Mouse (Mus musculus): ENCODE measurements around the gene Sult6b1. TPM values are rescaled to one million over a fixed set of nuclear protein-coding genes. Genes with fewer than 3 reads are reported as not detected.
A peak's percentile ranks its signal among the peaks of the same experiment; 100 is the strongest.

Sult6b1 gene
- polyA plus RNA-seq, 1 experiment = not detected

DNA sequence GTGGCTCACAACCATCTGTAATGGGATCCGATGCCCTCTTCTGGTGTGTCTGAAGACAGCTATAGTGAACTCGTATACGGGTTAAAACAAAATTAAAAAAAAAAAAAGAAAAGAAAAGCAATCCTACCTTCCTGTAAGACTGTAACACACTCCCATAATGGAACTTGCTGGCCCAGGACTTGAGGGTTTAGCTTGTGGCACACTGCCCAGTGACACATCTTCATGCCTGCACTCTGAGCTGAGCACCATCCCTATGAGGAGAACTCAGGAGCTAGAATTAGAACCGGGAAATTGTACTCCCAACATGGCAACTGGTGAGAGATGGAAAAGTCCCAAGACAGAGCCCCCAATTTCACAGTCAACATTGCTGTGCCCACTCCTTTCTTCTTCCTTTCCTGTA, 23.5 kb downstream of the Sult6b1 start:
- no peak for DNase-seq (ENCODE audit: low read depth)
- TF ChIP-seq CTCF (IDR thresholded peaks at IDR 0.05; ENCODE audit: borderline replicate concordance, extremely low read depth, insufficient read depth, insufficient read length) (no peak), POLR2A (IDR thresholded peaks at IDR 0.05; ENCODE audit: borderline replicate concordance, extremely low read depth, insufficient read depth, insufficient read length, poor library complexity, severe bottlenecking) (no peak)

DNA sequence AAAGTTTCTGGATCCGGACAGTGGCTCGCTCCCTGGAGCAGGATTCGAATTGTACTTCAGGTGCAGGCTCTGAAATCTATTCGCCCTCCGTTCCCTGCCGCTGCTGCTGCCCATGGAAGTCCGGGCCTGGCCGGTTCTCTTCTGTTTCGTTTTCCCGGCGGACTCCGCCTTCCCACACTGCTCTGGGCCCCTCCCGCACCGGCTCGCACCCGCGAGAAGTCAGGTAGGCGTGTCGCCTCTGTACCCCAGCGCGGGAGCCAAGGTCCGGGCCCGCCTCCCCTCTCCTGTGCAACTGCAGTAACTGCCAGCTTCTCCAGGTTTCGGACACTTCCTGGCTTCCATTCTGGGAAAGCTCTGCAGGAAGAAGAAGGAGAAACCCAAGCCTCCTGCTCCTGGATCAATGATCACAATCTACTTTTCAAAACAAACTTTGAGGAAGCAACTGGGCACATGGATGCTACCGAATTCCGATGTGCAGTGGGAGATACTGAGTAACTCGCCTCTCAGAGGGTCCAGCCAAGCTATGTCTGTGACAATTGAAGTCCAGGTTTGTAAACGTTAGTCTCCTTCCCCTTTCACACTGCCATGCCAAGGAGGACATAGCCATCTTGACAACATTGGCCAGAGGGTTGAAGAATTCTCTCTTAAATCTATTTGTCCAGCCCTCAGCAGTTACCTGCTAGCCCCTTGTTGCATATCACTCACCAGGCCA, 24.2 kb downstream of the Sult6b1 start, which contains the start of gene Eif2ak2:
Gene Eif2ak2 (minus strand): TSS at position 173 of the 712 bp plus-strand sequence.
- DNase-seq (ENCODE audit: low read depth) = peak; percentile 78

DNA sequence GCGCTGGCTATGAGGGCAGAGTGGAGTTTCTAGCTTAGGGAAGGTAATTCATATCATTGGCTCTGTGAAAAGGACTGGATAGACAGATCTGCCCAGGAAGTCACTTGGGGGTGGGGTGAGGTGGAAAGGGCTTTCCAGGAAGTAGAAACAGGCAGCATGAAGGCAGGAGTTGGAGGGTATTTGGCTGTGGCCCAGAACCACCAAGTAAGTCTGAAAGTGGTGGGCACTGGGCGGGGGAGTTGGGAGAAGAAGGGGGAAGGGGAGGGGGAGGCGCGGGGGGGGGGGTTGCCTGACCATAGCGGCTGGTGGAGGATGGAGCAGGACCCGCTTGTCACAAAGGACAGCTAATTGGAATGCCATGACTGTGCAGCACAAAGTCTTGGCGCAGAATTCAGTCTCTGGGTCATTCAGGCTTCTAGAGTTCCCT, 24.9 kb downstream of the Sult6b1 start:
- TF ChIP-seq POLR2A (IDR thresholded peaks at IDR 0.05; ENCODE audit: borderline replicate concordance, extremely low read depth, insufficient read depth, insufficient read length, poor library complexity, severe bottlenecking) (no peak), CTCF (IDR thresholded peaks at IDR 0.05; ENCODE audit: borderline replicate concordance, extremely low read depth, insufficient read depth, insufficient read length) (no peak)
- peak; percentile 62 for DNase-seq (ENCODE audit: low read depth)

More for the DNA sequence above, 24.2 kb downstream of the Sult6b1 start, which contains the start of gene Eif2ak2:
- TF ChIP-seq CTCF (IDR thresholded peaks at IDR 0.05; ENCODE audit: borderline replicate concordance, extremely low read depth, insufficient read depth, insufficient read length) (no peak), POLR2A (IDR thresholded peaks at IDR 0.05; ENCODE audit: borderline replicate concordance, extremely low read depth, insufficient read depth, insufficient read length, poor library complexity, severe bottlenecking) (no peak)

DNA sequence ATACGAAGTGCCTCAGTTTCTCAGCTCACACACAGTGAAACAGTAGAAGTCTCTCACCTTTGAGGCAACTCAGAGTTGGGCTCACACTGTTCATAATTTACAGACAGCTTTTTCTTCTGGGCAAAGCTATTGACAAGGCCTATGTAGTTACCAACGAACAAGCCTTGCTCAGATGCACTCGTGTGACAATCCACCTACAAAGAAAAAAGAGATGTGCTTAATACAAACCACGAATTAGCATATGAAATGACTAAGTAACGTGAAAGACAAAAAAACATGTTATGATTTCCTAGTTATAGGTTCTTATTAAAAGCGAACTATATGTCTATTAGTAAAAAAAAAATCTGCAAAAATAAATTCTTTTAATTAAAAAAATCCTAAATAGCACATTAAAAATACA, 32.9 kb downstream of the Sult6b1 start:
- TF ChIP-seq CTCF (IDR thresholded peaks at IDR 0.05; ENCODE audit: borderline replicate concordance, extremely low read depth, insufficient read depth, insufficient read length) (no peak), POLR2A (IDR thresholded peaks at IDR 0.05; ENCODE audit: borderline replicate concordance, extremely low read depth, insufficient read depth, insufficient read length, poor library complexity, severe bottlenecking) (no peak)
- no peak for DNase-seq (ENCODE audit: low read depth)

DNA sequence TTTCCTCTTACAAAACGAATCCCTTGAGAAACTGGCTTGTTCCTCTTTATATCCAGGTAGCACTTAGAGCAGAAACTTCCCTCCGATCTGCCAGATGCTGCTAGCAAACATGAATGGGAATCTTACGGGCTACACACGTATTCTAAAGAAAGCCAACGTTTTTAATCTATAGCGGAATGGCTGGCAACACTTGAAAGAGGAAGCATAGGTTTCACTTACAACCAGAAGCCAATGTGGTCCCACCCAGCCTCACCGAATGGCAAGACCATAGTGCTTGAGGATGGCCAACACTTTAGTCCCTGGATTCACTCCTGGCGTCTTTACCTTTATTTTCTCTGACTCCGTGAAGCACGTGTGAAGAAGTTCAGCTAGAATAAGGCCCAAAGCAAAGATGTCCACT, 50.5 kb downstream of the Sult6b1 start:
- no peak for TF ChIP-seq POLR2A (IDR thresholded peaks at IDR 0.05; ENCODE audit: borderline replicate concordance, extremely low read depth, insufficient read depth, insufficient read length, poor library complexity, severe bottlenecking)
- no peak for DNase-seq (ENCODE audit: low read depth)

DNA sequence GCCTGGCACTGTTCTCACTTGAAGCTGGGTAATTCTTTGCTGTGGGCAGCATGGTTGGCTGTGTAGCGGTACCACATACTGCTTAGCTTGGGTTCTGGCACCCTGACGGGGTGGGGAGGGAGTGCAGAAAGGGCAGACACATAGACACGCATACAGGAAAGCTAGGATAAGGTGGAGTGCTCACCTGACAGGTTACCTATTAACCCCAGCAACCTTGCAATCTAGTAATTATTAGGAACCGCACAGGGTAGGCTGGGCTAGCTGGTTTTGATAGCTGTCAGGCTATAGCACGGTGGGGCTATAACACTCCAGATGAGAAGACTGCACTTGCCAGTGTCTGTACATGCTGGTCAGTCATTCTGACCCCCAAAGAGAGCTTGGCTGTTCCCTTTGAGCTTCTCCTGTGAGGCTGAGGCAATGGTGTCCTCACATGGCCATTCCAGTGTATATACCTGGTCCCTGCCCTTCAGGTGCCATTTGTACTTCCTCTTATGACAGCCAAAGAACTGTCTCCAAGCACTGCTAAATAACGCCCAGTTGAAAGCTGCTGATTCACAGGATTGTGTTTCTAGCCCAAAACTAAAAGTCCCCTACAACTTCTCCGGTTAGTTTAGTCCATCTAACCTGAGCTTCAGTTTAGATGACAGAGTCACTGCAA, 64.4 kb downstream of the Sult6b1 start:
- no peak for DNase-seq (ENCODE audit: low read depth)
- TF ChIP-seq CTCF (IDR thresholded peaks at IDR 0.05; ENCODE audit: borderline replicate concordance, extremely low read depth, insufficient read depth, insufficient read length) (no peak), POLR2A (IDR thresholded peaks at IDR 0.05; ENCODE audit: borderline replicate concordance, extremely low read depth, insufficient read depth, insufficient read length, poor library complexity, severe bottlenecking) (no peak)

DNA sequence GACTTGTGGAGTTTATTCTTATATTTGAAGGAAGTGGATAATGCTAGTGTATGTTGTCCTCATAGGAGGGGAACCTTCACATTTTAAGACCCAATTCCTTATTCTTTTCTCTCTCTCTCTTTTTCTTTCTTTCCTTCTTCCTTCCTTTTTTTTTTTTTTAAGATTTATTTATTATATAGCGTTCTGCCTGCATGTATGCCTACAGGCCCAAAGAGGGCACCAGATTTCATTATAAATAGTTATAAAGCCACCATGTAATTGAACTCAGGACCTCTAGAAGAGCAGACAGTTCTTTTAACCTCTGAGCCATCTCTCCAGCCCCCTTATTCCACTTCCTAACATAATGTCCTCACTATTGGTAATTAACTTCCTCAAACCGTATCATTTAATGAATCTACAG, 70.7 kb downstream of the Sult6b1 start:
- peak; percentile 25 for DNase-seq (ENCODE audit: low read depth)
- no peak for TF ChIP-seq POLR2A (IDR thresholded peaks at IDR 0.05; ENCODE audit: borderline replicate concordance, extremely low read depth, insufficient read depth, insufficient read length, poor library complexity, severe bottlenecking)
- TF ChIP-seq CTCF (IDR thresholded peaks at IDR 0.05; ENCODE audit: borderline replicate concordance, extremely low read depth, insufficient read depth, insufficient read length) = no peak

DNA sequence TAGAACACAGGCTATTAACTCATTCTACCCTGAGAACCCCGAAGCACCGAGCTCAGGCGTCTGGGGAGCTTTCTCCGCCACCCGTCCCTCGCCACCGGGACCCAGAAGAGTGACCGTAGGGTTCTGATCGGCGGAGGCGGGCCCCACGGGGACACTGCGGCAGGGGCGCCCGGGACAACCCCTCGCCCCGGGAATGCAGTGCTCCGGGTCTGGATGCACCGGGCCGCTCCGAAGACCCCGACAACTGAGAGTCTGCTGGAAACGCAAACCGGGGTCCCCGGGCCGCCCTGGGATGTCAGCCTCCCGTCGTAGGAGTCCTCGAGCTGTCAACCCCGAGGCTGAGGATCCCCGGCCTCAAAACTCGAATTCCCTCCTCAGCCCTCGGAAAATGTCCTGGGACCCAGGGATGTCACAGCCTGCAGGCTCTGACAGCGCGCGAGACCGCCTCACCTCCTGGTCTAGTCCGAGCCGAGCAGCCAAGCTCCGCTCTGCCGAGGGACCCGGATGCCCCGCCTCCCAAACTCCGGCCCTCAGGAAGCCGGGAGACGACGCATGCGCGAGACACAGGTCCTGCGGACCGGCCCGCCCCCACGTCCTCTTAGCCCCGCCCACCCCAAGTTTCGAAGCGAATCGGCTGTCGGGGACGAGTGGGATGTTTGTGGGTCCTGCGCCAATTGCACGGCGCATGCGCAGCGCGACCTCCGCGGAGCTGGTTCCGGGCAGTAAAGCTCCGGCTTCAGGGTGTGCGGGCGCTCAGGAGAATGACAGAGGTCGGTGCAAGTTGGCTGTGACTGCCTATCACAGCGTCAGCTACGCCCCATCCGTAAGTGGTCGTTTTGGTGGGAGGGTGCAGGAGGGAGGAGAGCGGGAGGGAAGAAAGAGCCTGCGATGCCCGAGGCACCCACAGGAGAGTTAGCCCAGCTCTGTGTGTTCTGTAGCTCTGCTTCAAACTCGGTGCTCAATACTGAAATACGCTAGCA, 71.6 kb downstream of the Sult6b1 start, which contains the start of the genes Heatr5b and Gpatch11:
Gene Heatr5b (minus strand): TSS at position 509 of the 980 bp plus-strand sequence.
Gene Gpatch11 (plus strand): TSS at position 712 of the 980 bp plus-strand sequence.
- no peak for TF ChIP-seq CTCF (IDR thresholded peaks at IDR 0.05; ENCODE audit: borderline replicate concordance, extremely low read depth, insufficient read depth, insufficient read length)
- peak; percentile 74; the same call in 1 of the 2 replicates for TF ChIP-seq POLR2A (IDR thresholded peaks at IDR 0.05; ENCODE audit: borderline replicate concordance, extremely low read depth, insufficient read depth, insufficient read length, poor library complexity, severe bottlenecking)
- DNase-seq (ENCODE audit: low read depth) = peak; percentile 100

Other genes with a start within 250 kb of the Sult6b1 start
- 9.4 and 12.5 TPM in 2 replicates for gene Strn, start 169.8 kb downstream of the Sult6b1 start, polyA plus RNA-seq (2012; rRNA removed)
- 32.6 and 41.0 TPM in 2 replicates for gene Heatr5b, start 71.6 kb downstream of the Sult6b1 start, polyA plus RNA-seq (2012; rRNA removed)
- 23.3 and 24.0 TPM in 2 replicates for gene Gpatch11, start 71.4 kb downstream of the Sult6b1 start, polyA plus RNA-seq (2012; rRNA removed)
- 1.2 and 2.3 TPM in 2 replicates for gene Eif2ak2, start 24.4 kb downstream of the Sult6b1 start, polyA plus RNA-seq (2012; rRNA removed)
- 31.9 and 40.6 TPM in 2 replicates for gene Cebpzos, start 9.5 kb upstream of the Sult6b1 start, polyA plus RNA-seq (2012; rRNA removed)
- 18.3 and 23.3 TPM in 2 replicates for gene Cebpz, start 30.1 kb upstream of the Sult6b1 start, polyA plus RNA-seq (2012; rRNA removed)
- gene Ndufaf7, start 30.1 kb upstream of the Sult6b1 start, polyA plus RNA-seq (2012; rRNA removed) = 29.0 and 30.0 TPM in 2 replicates
- gene Prkd3, start 113.8 kb upstream of the Sult6b1 start, polyA plus RNA-seq (2012; rRNA removed) = 21.4 and 23.8 TPM in 2 replicates
- gene Qpct, start 144.9 kb upstream of the Sult6b1 start, polyA plus RNA-seq (2012; rRNA removed) = 9.7 and 10.3 TPM in 2 replicates

All from brain, embryonic 14.5 days (tissue).